Mouse (Mus musculus) ES-Bruce4 (cell line): Measurements from ENCODE around the gene Lpin2. TPM values are rescaled to one million over a fixed set of nuclear protein-coding genes. Genes with fewer than 3 reads are reported as not detected.

Experiments used
- H3K27ac ChIP-seq: 2 replicates; pipeline ENCODE4 v1.5.1; 2012; ENCODE audit warnings: low read length, inconsistent platforms; ENCODE audit not compliant: insufficient read depth
- H3K27me3 ChIP-seq: 2 replicates; pipeline ENCODE4 v1.6.1; 2012; ENCODE audit warnings: mild to moderate bottlenecking, low read length, inconsistent platforms; ENCODE audit not compliant: control insufficient read depth, poor library complexity, insufficient read depth, severe bottlenecking
- H3K36me3 ChIP-seq: 2 replicates; pipeline ENCODE4 v1.6.1; 2012; ENCODE audit warnings: inconsistent platforms, mild to moderate bottlenecking, low read length, moderate library complexity; ENCODE audit not compliant: control insufficient read depth, poor library complexity, insufficient read depth, severe bottlenecking
- H3K4me1 ChIP-seq: one replicate; pipeline ENCODE4 v1.8.1; 2011; ENCODE audit warnings: low read length; ENCODE audit not compliant: control insufficient read depth, insufficient read depth
- H3K4me3 ChIP-seq: 2 replicates; pipeline ENCODE4 v1.5.1; 2011; ENCODE audit warnings: low read depth, mild to moderate bottlenecking, low read length
- H3K9ac ChIP-seq: 2 replicates; pipeline ENCODE4 v1.6.1; 2012; ENCODE audit warnings: low read depth, mild to moderate bottlenecking, inconsistent platforms; ENCODE audit not compliant: poor library complexity, severe bottlenecking
- H3K9me3 ChIP-seq: replicated peaks from 2 replicates; pipeline ENCODE4 v1.6.1; 2012; ENCODE audit warnings: mild to moderate bottlenecking, low read length, inconsistent platforms; ENCODE audit not compliant: control insufficient read depth, poor library complexity, insufficient read depth, severe bottlenecking
- CTCF ChIP-seq: IDR thresholded peaks from one replicate; pipeline ENCODE4 v1.8.1; 2011; ENCODE audit warnings: low read depth, low read length
- EP300 ChIP-seq: IDR thresholded peaks from 2 replicates; pipeline ENCODE4 v1.6.1; 2011; ENCODE audit warnings: low read depth, low read length; ENCODE audit not compliant: insufficient read depth
- POLR2A ChIP-seq: IDR thresholded peaks from one replicate; pipeline ENCODE4 v1.8.1; 2011; ENCODE audit warnings: low read length; ENCODE audit not compliant: insufficient read depth
- polyA plus RNA-seq: library from polyadenylated mRNA; stranded (reverse); fragments of >200 nt; gene quantifications from 2 replicates; pipeline ENCODE4 v1.2.4, GENCODE M21; 2011; ENCODE audit warnings: low read depth; ENCODE audit not compliant: missing spikeins, insufficient read depth, insufficient read length

Gene Lpin2
- polyA plus RNA-seq, 1 experiment: 19.2 TPM

GRCm38 (mm10) chr17:71184356-71185111 is 2.2 kb downstream of the Lpin2 start:
- H3K9ac ChIP-seq: peak overlapping the region; percentile 95
- peak overlapping the region; percentile 63 for H3K4me3 ChIP-seq
- TF ChIP-seq EP300 (no peak), CTCF (no peak), POLR2A (no peak)
- H3K36me3 ChIP-seq: no peaks in the 10 kb centered on the region
- H3K4me1 ChIP-seq: no peaks in the 10 kb centered on the region
- no peaks in the 10 kb centered on the region; the same call in 1 of the 2 replicates for H3K27me3 ChIP-seq
- no peaks in the 10 kb centered on the region for H3K9me3 ChIP-seq
- H3K27ac ChIP-seq: no peak overlapping the region

GRCm38 (mm10) chr17:71185368-71185767 is 3.0 kb downstream of the Lpin2 start:
- Histone ChIP-seq H3K27ac (no peak overlapping the region), H3K4me1 (no peaks in the 10 kb centered on the region), H3K9ac (no peak overlapping the region), H3K36me3 (no peaks in the 10 kb centered on the region), H3K9me3 (no peaks in the 10 kb centered on the region), H3K27me3 (no peaks in the 10 kb centered on the region; the same call in 1 of the 2 replicates), H3K4me3 (no peak overlapping the region)
- TF ChIP-seq EP300: no peak
- TF ChIP-seq POLR2A: no peak

- Histone ChIP-seq H3K4me1 (no peaks in the 10 kb centered on the region), H3K27me3 (no peaks in the 10 kb centered on the region), H3K36me3 (no peaks in the 10 kb centered on the region), H3K9ac (no peak overlapping the region), H3K9me3 (no peaks in the 10 kb centered on the region), H3K4me3 (no peak overlapping the region), H3K27ac (no peak overlapping the region)
- no peak for TF ChIP-seq EP300
- no peak for TF ChIP-seq CTCF
- no peak for TF ChIP-seq POLR2A
Observed at GRCm38 (mm10) chr17:71190589-71190988, 8.2 kb downstream of the Lpin2 start.

GRCm38 (mm10) chr17:71191063-71191462 is 8.7 kb downstream of the Lpin2 start:
- no peaks in the 10 kb centered on the region for H3K4me1 ChIP-seq
- H3K4me3 ChIP-seq: no peak overlapping the region
- H3K9me3 ChIP-seq: no peaks in the 10 kb centered on the region
- no peaks in the 10 kb centered on the region for H3K36me3 ChIP-seq
- no peak for TF ChIP-seq CTCF
- TF ChIP-seq POLR2A: no peak
- TF ChIP-seq EP300: no peak
- no peak overlapping the region for H3K27ac ChIP-seq
- H3K27me3 ChIP-seq: no peaks in the 10 kb centered on the region
- no peak overlapping the region for H3K9ac ChIP-seq

GRCm38 (mm10) chr17:71191651-71192419 is 9.5 kb downstream of the Lpin2 start:
- Histone ChIP-seq H3K36me3 (no peaks in the 10 kb centered on the region), H3K4me1 (no peaks in the 10 kb centered on the region), H3K27ac (no peak overlapping the region), H3K27me3 (no peaks in the 10 kb centered on the region), H3K4me3 (no peak overlapping the region), H3K9ac (no peak overlapping the region), H3K9me3 (no peaks in the 10 kb centered on the region)
- TF ChIP-seq CTCF: peak; percentile 28
- TF ChIP-seq EP300: no peak

GRCm38 (mm10) chr17:71193019-71193418 is 10.7 kb downstream of the Lpin2 start:
- no peaks in the 10 kb centered on the region for H3K4me1 ChIP-seq
- no peaks in the 10 kb centered on the region for H3K27me3 ChIP-seq
- no peaks in the 10 kb centered on the region for H3K36me3 ChIP-seq
- no peak overlapping the region for H3K27ac ChIP-seq
- no peaks in the 10 kb centered on the region for H3K9me3 ChIP-seq
- TF ChIP-seq EP300 (no peak), POLR2A (no peak), CTCF (no peak)
- H3K9ac ChIP-seq: no peak overlapping the region
- H3K4me3 ChIP-seq: no peak overlapping the region
